Mouse (Mus musculus) heart, postnatal 0 days (tissue): Measurements from ENCODE around the gene Hmga2. TPM values are rescaled to one million over a fixed set of nuclear protein-coding genes. Genes with fewer than 3 reads are reported as not detected.

Experiments
- ATAC-seq: fragments of 200-750 bp; cut with Nextera tagmentation; 2 replicates; pipeline ENCODE4 v1.8.0; 2017; ENCODE audit warnings: low read depth, moderate number of reproducible peaks, moderate library complexity; ENCODE audit not compliant: insufficient read depth
- DNase-seq: peaks from one replicate; pipeline ENCODE4 v3.0.0-alpha.2; 2016; ENCODE audit warnings: low spot score
- H3K27ac ChIP-seq: fragments of 300-500 bp; sonication (generic); 2 replicates; pipeline ENCODE4 v1.5.1; 2014; ENCODE audit warnings: low read depth, mild to moderate bottlenecking
- H3K27me3 ChIP-seq: fragments of 300-500 bp; sonication (generic); 2 replicates; pipeline ENCODE4 v1.6.1; 2014; ENCODE audit warnings: low read length, mixed read lengths; ENCODE audit not compliant: control insufficient read depth, insufficient read depth
- H3K36me3 ChIP-seq: fragments of 300-500 bp; sonication (generic); replicated peaks from 2 replicates; pipeline ENCODE4 v1.6.1; 2014; ENCODE audit warnings: low read length, mixed read lengths; ENCODE audit not compliant: control insufficient read depth, insufficient read depth
- H3K4me1 ChIP-seq: fragments of 300-500 bp; sonication (generic); 2 replicates; pipeline ENCODE4 v1.6.1; 2014; ENCODE audit warnings: antibody characterized with exemption; ENCODE audit not compliant: control insufficient read depth, insufficient read depth
- H3K4me2 ChIP-seq: fragments of 300-500 bp; sonication (generic); 2 replicates; pipeline ENCODE4 v1.6.1; 2014; ENCODE audit warnings: low read depth, mild to moderate bottlenecking, low read length, moderate library complexity
- H3K4me3 ChIP-seq: fragments of 300-500 bp; sonication (generic); 2 replicates; pipeline ENCODE4 v1.5.1; 2014; ENCODE audit warnings: low read depth, low read length
- H3K9ac ChIP-seq: fragments of 300-500 bp; sonication (generic); replicated peaks from 2 replicates; pipeline ENCODE4 v1.6.1; 2014; ENCODE audit warnings: low read depth, low read length, mixed read lengths
- H3K9me3 ChIP-seq: fragments of 300-500 bp; sonication (generic); replicated peaks from 2 replicates; pipeline ENCODE4 v1.6.1; 2016; ENCODE audit warnings: low read length; ENCODE audit not compliant: control insufficient read depth
- CTCF ChIP-seq: IDR thresholded peaks from 2 replicates; pipeline ENCODE4 v1.5.1; 2016; ENCODE audit warnings: antibody characterized with exemption, control low read depth, low read depth
- EP300 ChIP-seq: IDR thresholded peaks from 2 replicates; pipeline ENCODE4 v1.6.1; 2016; ENCODE audit warnings: antibody characterized with exemption, low read depth
- WGBS: fragments of 180-500 bp; shearing (Covaris S2); extraction: QIAGEN DNeasy Blood & Tissue Kit; methylation state at CpG from one replicate; pipeline ENCODE4 v1.1.7; 2014; 5-methylcytosine and 5-hydroxymethylcytosine counted together
- polyA plus RNA-seq: library from polyadenylated mRNA; unstranded; fragments of >200 nt; fragmentation: Nextera tagmentation; extraction: Ambion mirVana; gene quantifications from 2 replicates; pipeline ENCODE4 v1.2.1, GENCODE M21; 2015
- total RNA-seq: library from RNA; depleted of rRNA; stranded (reverse); fragments of >200 nt; gene quantifications from 2 replicates; pipeline ENCODE4 v1.2.3, GENCODE M21; 2014; ENCODE audit warnings: low replicate concordance

Gene Hmga2
- total and polyA plus RNA-seq, 2 experiments from 2014 or later: 0.53 to 1.0 TPM

GRCm38 (mm10) chr10:120391971-120392716, 84.1 kb downstream of the Hmga2 start:
- TF ChIP-seq EP300 (no peak), CTCF (no peak)
- H3K4me1 ChIP-seq: no peaks in the 10 kb centered on the region
- 53% methylated on average over 14 of the region's 14 CpGs for WGBS
- H3K9me3 ChIP-seq: no peaks in the 10 kb centered on the region
- DNase-seq (no peak), ATAC-seq (no peak)
- H3K4me2 ChIP-seq: no peak overlapping the region
- no peaks in the 10 kb centered on the region for H3K36me3 ChIP-seq
- no peak overlapping the region for H3K4me3 ChIP-seq
- no peaks in the 10 kb centered on the region for H3K27me3 ChIP-seq
- no peak overlapping the region for H3K27ac ChIP-seq
- no peak overlapping the region for H3K9ac ChIP-seq

DNA sequence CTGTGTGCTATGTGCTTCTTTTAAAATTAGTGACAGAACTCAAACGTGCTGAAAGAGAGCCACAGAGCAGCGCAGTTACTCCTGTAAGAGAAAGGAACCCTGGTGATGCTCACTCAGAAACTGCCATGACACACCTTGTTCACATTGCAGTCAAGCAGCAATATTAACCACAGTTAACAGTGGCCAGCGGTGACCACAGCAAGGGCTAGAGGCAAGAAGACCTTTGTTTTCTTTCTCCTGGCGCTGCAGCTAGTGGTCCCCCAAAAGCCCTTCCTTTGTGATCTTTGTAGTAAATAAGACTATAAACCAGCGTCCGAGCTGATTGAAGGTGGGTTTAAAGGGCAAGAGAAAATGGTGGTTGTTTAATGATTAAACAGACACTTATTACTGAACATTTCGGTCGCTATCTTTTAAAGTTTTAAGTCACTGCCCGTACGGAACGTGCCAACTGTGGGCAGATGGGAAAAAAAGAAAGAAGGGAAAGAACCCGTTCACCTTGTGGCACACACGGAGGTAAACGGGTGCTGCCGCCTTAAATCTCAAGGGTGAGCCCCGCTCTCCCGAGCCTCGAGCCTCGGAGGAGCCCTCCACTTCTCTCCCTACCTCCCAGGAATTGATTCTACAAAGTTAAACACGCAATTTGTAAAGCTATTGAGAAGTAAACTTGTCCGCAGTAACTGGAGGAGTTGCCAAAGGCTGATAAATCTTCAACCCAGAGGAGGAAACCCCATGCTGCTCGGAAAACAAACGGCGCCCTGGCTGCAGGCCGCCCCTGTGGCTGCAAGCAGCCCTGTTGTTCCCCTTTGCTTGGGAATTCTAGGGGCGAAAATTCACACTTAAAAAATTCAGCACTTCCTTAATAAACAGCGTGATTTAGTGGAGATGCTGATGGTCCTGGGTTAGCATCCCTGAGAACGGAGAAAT, 85.1 kb downstream of the Hmga2 start:
- Histone ChIP-seq H3K9ac (no peak overlapping the region), H3K36me3 (no peaks in the 10 kb centered on the region), H3K27ac (no peak overlapping the region), H3K9me3 (no peaks in the 10 kb centered on the region), H3K27me3 (no peaks in the 10 kb centered on the region), H3K4me3 (no peak overlapping the region), H3K4me1 (no peaks in the 10 kb centered on the region), H3K4me2 (no peak overlapping the region)
- TF ChIP-seq EP300 (no peak), CTCF (no peak)
- 72% methylated on average over 28 of the region's 28 CpGs for WGBS
- ATAC-seq (no peak), DNase-seq (no peak)

DNA sequence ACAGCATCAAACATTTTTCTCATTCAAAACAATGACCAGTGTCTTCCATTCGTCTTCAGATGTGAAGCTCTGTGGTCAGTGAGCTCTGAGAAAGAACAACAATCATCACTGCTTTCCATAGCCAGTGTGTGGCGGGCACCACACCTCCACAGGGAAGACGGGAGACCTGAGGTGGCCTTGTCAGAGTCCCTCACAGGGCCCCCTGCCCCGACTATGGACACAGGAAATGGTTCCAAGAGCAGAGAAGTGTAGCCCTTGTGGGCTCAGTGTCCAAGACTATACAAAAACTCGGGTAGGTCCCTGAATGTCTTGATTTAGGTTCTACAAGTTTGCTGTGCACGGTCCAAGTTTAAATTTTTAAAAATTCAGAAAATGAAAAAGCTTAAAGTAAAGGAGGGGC, 86.6 kb downstream of the Hmga2 start:
- no peaks in the 10 kb centered on the region for H3K27me3 ChIP-seq
- no peak overlapping the region for H3K27ac ChIP-seq
- TF ChIP-seq EP300 (no peak), CTCF (no peak)
- ATAC-seq (no peak), DNase-seq (no peak)
- H3K4me1 ChIP-seq: peaks cover 7% of the 10 kb centered on the region
- H3K36me3 ChIP-seq: no peaks in the 10 kb centered on the region
- H3K9ac ChIP-seq: no peak overlapping the region
- no peak overlapping the region for H3K4me3 ChIP-seq
- no peaks in the 10 kb centered on the region for H3K9me3 ChIP-seq
- H3K4me2 ChIP-seq: no peak overlapping the region
- 71% methylated on average over 6 of the region's 6 CpGs for WGBS

DNA sequence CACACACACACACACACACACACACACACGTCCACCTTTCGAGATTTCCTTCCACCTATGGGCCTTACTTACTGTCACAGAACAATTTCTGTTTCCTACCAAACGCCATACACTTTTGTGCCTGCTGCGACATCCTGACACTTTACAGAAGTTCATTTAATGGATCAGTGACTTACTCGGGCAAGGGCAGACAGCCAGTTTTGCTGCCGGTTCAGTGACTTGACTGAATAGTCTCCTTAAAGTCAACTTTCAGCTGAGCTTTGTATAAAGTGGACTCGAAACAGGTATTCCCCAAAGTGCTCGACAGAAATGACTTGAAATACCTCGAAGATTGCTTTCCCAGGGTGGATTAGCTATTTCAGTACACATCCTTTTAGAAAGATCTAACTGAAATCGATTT, 87.3 kb downstream of the Hmga2 start:
- H3K27ac ChIP-seq: no peak overlapping the region
- H3K9ac ChIP-seq: no peak overlapping the region
- no peaks in the 10 kb centered on the region for H3K27me3 ChIP-seq
- no peak for TF ChIP-seq CTCF
- no peak for TF ChIP-seq EP300
- H3K9me3 ChIP-seq: no peaks in the 10 kb centered on the region
- peaks cover 14% of the 10 kb centered on the region for H3K4me1 ChIP-seq
- H3K4me3 ChIP-seq: no peak overlapping the region
- DNase-seq (no peak), ATAC-seq (no peak)
- WGBS: 60% methylated on average over 10 of the region's 10 CpGs
- H3K36me3 ChIP-seq: no peaks in the 10 kb centered on the region
- H3K4me2 ChIP-seq: no peak overlapping the region

DNA sequence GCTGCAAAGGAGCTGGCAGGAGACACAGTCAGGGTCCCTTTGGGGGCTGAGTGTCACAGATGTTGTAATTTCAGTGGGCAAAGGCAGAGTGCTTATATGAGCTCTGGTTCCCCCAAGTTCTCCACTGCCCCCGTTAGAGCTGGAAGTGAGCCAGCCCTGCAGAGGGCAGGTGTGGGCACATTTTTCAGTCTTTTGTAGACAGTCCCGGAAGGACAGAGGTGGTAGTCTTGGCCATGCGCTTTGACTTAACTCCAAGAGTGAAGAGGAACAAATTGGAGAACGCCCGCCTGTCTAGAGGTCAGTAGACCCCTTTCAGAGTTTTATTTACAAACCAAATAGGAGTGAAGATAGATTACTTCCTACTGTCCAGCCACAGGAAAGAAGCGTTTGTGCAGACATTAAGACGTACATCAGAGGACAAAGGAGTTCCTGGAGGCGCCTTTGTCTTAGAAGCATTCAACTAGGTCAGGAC, 87.8 kb downstream of the Hmga2 start:
- peaks cover 17% of the 10 kb centered on the region for H3K4me1 ChIP-seq

More for the DNA sequence above, 87.8 kb downstream of the Hmga2 start:
- H3K27me3 ChIP-seq: no peaks in the 10 kb centered on the region
- no peak overlapping the region for H3K4me3 ChIP-seq
- no peaks in the 10 kb centered on the region for H3K9me3 ChIP-seq
- no peak overlapping the region for H3K4me2 ChIP-seq
- no peak overlapping the region for H3K27ac ChIP-seq
- DNase-seq: no peak
- no peak for ATAC-seq
- no peaks in the 10 kb centered on the region for H3K36me3 ChIP-seq
- WGBS: 59% methylated on average over 8 of the region's 8 CpGs
- no peak overlapping the region for H3K9ac ChIP-seq
- no peak for TF ChIP-seq EP300
- TF ChIP-seq CTCF: no peak
